Mouse (Mus musculus): ENCODE measurements at regions not wholly inside any gene's neighbourhood (a gene's known extent, or its start where the extent isn't known, plus 50 kb on each side); places are given as distances from the start of the nearest gene placed in this dataset.

- TF ChIP-seq MAX (IDR thresholded peaks at IDR 0.05) (no peak), CTCF (IDR thresholded peaks at IDR 0.05; ENCODE audit: control insufficient read depth, insufficient read depth, insufficient read length) (no peak), CEBPB (IDR thresholded peaks at IDR 0.05; ENCODE audit: low read depth) (no peak), FOSL1 (IDR thresholded peaks at IDR 0.05; ENCODE audit: insufficient read depth, low read length, poor library complexity, severe bottlenecking) (no peak)
Observed at GRCm38 (mm10) chr4:153260941-153261557, 221.6 kb downstream of the Ajap1 start.

Measured in C2C12 (cell line).